Mouse (Mus musculus) olfactory bulb, adult 2 months (tissue): ENCODE data around the gene Mrpl18. TPM values are rescaled to one million over a fixed set of nuclear protein-coding genes. Genes with fewer than 3 reads are reported as not detected.

Source experiments
- H3K27ac ChIP-seq: fragments of 200-500 bp; 2 replicates; pipeline ENCODE4 v1.5.1; 2012; ENCODE audit warnings: low read depth, low read length; ENCODE audit not compliant: insufficient read depth
- H3K4me1 ChIP-seq: fragments of 200-500 bp; 2 replicates; pipeline ENCODE4 v1.6.1; 2012; ENCODE audit warnings: low read length; ENCODE audit not compliant: control insufficient read depth, insufficient read depth
- H3K4me3 ChIP-seq: fragments of 200-500 bp; 2 replicates; pipeline ENCODE4 v1.5.1; 2012; ENCODE audit warnings: mild to moderate bottlenecking, low read depth, low read length, moderate library complexity; ENCODE audit not compliant: insufficient read depth
- CTCF ChIP-seq: fragments of 200-500 bp; IDR thresholded peaks from 2 replicates; pipeline ENCODE4 v1.5.1; 2012; ENCODE audit warnings: low read depth, mild to moderate bottlenecking, low read length, moderate library complexity; ENCODE audit not compliant: insufficient read depth
- POLR2A ChIP-seq: fragments of 200-500 bp; IDR thresholded peaks from 2 replicates; pipeline ENCODE4 v1.6.1; 2012; ENCODE audit warnings: mild to moderate bottlenecking, low read depth, low read length, moderate library complexity; ENCODE audit not compliant: insufficient read depth
- WGBS: fragments of 180-500 bp; shearing (Covaris S2); methylation state at CpG from one replicate; pipeline ENCODE4 v1.1.7; 2018; 5-methylcytosine and 5-hydroxymethylcytosine counted together
- polyA plus RNA-seq: library from polyadenylated mRNA; stranded (reverse); fragments of >200 nt; gene quantifications from 2 replicates; pipeline ENCODE4 v1.2.4, GENCODE M21; 2012; ENCODE audit warnings: low replicate concordance; ENCODE audit not compliant: missing spikeins, insufficient read depth, insufficient read length

The Mrpl18 gene
- polyA plus RNA-seq, 1 experiment, result not detected

DNA sequence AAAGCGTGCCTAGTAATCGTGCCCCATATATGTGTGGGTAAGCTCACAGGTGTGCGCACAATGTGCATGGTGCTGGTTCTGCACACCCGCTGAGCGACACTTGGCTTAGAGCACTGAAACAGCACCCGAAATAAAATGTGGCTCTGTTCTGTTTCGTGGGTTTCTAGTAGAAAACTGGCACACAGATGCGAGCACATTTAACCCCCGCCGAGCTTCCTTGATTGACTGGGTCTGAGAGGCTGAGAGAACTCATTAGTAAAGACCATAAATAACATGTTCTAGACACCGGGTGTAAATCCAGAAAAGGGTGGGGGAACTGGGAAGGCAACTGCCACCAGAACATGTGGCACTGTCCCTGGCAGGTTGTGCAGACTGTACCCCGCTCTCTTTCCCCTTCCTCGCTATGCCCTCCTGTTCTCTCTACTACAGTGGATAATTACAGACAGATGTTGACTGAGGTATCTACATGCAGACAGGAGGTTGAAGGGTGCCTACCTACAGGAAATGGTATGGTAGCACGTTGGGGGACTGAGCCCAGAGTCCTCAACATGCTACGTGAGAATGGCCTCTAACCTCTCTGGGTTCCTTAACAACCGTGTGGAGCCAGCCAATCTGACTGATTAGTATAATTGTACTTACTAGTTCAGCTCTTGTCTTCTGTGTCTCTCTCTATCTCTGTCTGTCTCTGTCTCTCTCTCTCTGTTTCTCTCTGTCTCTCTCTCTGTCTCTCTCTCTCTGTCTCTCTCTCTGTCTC is 43.7 kb downstream of the Mrpl18 start:
- H3K4me1 ChIP-seq, result peaks cover 16% of the 10 kb centered on the region
- TF ChIP-seq CTCF, result no peak
- no peak for TF ChIP-seq POLR2A
- no peak overlapping the region for H3K27ac ChIP-seq
- 0 out of 2 replicates have a peak overlapping the region, but pooled peaks have one; percentile 4 for H3K4me3 ChIP-seq
- 28% methylated on average over 16 of the region's 16 CpGs for WGBS

DNA sequence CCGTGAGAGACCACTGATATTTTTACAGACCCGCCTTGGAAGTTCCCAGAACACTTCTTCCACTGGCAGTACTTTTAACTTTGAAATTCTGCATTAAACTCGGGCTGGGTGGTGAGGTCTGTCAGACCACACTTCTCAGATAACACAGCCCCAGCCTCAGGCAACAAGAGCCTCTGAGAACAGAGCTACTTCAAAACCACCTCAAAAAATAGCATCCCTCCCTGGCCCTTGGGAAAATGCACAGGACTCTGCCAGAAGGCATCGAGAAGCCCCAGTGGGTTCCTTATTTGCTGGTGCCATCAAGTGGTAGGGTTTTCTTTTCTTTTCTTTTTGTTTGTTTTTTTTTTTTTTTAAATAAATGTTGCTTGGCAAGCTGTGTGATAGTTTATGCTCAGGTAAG is 47.5 kb downstream of the Mrpl18 start:
- TF ChIP-seq POLR2A, result no peak
- TF ChIP-seq CTCF, result no peak
- no peak overlapping the region for H3K27ac ChIP-seq
- no peak overlapping the region for H3K4me3 ChIP-seq
- 27% methylated on average over 4 of the region's 4 CpGs for WGBS
- peaks cover 20% of the 10 kb centered on the region for H3K4me1 ChIP-seq

DNA sequence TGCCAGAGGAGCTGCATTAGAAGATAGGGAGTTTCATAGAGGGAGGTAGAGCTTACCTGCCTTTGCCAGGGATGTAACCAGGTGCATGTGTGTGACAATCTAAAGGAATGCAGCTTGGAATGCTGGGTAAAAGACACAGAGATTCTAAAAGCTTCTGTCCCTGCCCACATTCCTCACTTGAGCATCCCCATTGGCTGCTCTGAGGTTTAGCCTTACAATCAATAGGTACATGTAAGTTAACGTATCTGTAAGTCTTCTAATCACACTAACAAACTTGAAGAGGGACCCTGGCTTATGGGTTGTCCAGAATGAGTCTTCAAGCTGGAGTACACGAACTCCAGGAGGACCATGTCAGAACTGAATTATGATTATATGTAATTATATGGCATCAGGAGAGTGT is 48.1 kb downstream of the Mrpl18 start, which contains the start of gene Mas1:
Gene Mas1, minus strand, starts transcription at position 101 of the 400 bp plus-strand sequence.
- TF ChIP-seq POLR2A (no peak), CTCF (no peak)
- Histone ChIP-seq H3K27ac (peak within 1 kb of the TSS; percentile 52), H3K4me1 (peaks cover 20% of the 10 kb centered on the region), H3K4me3 (no peak within 1 kb of the TSS)
- WGBS, result 54% methylated on average over 2 of the region's 2 CpGs

DNA sequence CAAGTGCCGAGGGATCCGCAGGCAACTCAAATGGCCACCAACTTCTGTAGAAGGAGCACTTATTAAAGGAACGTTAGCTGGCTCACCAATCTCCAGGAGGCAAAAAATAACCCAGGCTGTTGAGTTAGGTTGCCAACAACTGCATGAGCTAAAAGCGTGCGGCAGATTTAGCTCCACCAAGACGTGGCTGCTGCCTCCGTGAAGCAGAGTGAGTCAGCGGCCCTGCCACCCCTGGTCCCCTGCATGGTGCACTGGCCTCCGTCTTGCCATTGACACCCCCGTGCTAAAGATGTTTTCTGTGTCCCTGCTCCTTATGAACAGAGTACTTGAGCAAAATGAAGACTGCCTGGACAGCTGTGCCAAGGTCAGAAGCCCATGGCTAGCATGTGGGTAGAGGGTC is 49.3 kb downstream of the Mrpl18 start:
- Histone ChIP-seq H3K4me3 (no peak overlapping the region), H3K4me1 (peaks cover 14% of the 10 kb centered on the region), H3K27ac (peak overlapping the region; percentile 52)
- TF ChIP-seq CTCF (no peak), POLR2A (no peak)
- 27% methylated on average over 10 of the region's 10 CpGs for whole genome bisulfite sequencing

DNA sequence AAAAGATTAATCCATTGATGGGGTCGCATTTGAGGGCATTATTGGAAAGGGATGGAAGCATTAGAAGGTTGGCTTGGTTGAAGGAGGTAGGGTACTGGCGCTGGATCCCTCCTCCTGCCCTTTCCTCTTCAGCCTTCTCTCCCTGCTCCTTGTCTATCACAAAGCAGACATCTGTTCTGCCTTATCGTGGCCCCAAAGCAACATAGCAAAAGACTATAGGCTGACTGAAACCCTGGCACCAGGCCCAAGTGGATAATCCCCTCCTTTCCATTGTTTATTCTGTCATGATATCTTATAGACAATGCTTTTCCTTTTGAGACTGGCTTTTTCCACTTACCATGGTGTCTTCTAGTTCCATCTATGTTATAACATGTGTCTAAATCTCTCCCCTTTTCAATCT is 50.7 kb downstream of the Mrpl18 start:
- H3K4me3 ChIP-seq, result no peak overlapping the region
- TF ChIP-seq CTCF (no peak), POLR2A (no peak)
- H3K4me1 ChIP-seq, result peaks cover 4% of the 10 kb centered on the region
- WGBS, result 58% methylated on average over 3 of the region's 3 CpGs
- H3K27ac ChIP-seq, result no peak overlapping the region

DNA sequence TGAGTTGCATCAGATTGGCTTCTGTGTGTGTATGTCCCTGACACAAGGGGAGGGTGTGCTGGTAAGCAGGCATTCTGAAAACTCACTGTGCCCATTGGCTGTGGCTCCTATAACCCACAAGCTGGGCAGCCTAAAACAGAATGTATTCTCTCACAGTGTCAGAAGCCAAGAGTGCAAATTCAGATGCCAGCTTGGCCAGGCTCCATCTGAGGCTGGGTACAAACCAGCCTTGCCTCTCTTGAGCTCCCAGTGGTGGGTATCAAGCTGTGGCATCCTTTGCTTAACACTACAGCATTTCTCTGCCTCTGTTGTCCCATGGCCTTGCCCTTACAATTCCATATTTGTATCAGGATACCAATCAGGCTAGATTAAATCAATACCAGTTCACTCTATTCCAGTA is 52.0 kb downstream of the Mrpl18 start:
- no peak for TF ChIP-seq CTCF
- TF ChIP-seq POLR2A, result no peak
- Histone ChIP-seq H3K4me1 (peaks cover 4% of the 10 kb centered on the region), H3K4me3 (no peak overlapping the region), H3K27ac (no peak overlapping the region)

Other genes with a start within 250 kb of the Mrpl18 start
- not detected in 2 replicates for gene Slc22a1, start 240.5 kb downstream of the Mrpl18 start, polyA plus RNA-seq
- 51.4 TPM in 1 of 2 replicates, not detected in the other for gene Igf2r, start 146.7 kb downstream of the Mrpl18 start, polyA plus RNA-seq
- not detected in 2 replicates for gene Mas1, start 48.2 kb downstream of the Mrpl18 start, polyA plus RNA-seq
- gene Mrgprh, start 40.3 kb downstream of the Mrpl18 start, polyA plus RNA-seq, result not detected in 2 replicates
- not detected in 2 replicates for gene Pnldc1, start 6.1 kb downstream of the Mrpl18 start, polyA plus RNA-seq
- gene Tcp1, start 644 bp downstream of the Mrpl18 start, polyA plus RNA-seq, result 471 TPM in 1 of 2 replicates, not detected in the other
- gene Acat3, start 24.3 kb upstream of the Mrpl18 start, polyA plus RNA-seq, result not detected in 2 replicates
- gene Acat2, start 44.4 kb upstream of the Mrpl18 start, polyA plus RNA-seq, result not detected in 2 replicates
- not detected in 2 replicates for gene Wtap, start 77.8 kb upstream of the Mrpl18 start, polyA plus RNA-seq
- 78.0 TPM in 1 of 2 replicates, not detected in the other for gene Sod2, start 90.5 kb upstream of the Mrpl18 start, polyA plus RNA-seq
- not detected in 2 replicates for gene Gpr31b, start 136.0 kb upstream of the Mrpl18 start, polyA plus RNA-seq
- not detected in 2 replicates for gene Tcp10b, start 144.8 kb upstream of the Mrpl18 start, polyA plus RNA-seq
- not detected in 2 replicates for gene Unc93a, start 215.5 kb upstream of the Mrpl18 start, polyA plus RNA-seq